Mouse (Mus musculus) kidney, postnatal 0 days (tissue): ENCODE data around the gene Ift81. TPM values are rescaled to one million over a fixed set of nuclear protein-coding genes. Genes with fewer than 3 reads are reported as not detected.
"Not testable (repeated sequence)": the region's sequence is repeated elsewhere in the genome, so short reads cannot be mapped to it uniquely, and the experiment has no call there.

ENCODE experiments used
- ATAC-seq: fragments of 200-750 bp; cut with Nextera tagmentation; replicated peaks from 2 replicates; pipeline ENCODE4 v1.8.0; 2017; ENCODE audit warnings: low read depth, moderate number of reproducible peaks, moderate TSS enrichment, moderate library complexity; ENCODE audit not compliant: low FRiP score
- DNase-seq: peaks from one replicate; pipeline ENCODE4 v3.0.0-alpha.2; 2016; ENCODE audit warnings: low spot score
- H3K27ac ChIP-seq: fragments of 300-500 bp; sonication (generic); 2 replicates; pipeline ENCODE4 v1.5.1; 2014; ENCODE audit warnings: mild to moderate bottlenecking
- H3K27me3 ChIP-seq: fragments of 300-500 bp; sonication (generic); 2 replicates; pipeline ENCODE4 v1.6.1; 2014; ENCODE audit warnings: low read length, mixed read lengths; ENCODE audit not compliant: insufficient read depth
- H3K36me3 ChIP-seq: fragments of 300-500 bp; sonication (generic); 2 replicates; pipeline ENCODE4 v1.6.1; 2014; ENCODE audit warnings: low read length, mixed read lengths; ENCODE audit not compliant: insufficient read depth
- H3K4me1 ChIP-seq: fragments of 300-500 bp; sonication (generic); replicated peaks from 2 replicates; pipeline ENCODE4 v1.6.1; 2014; ENCODE audit warnings: antibody characterized with exemption, low read length, mixed read lengths; ENCODE audit not compliant: insufficient read depth
- H3K4me2 ChIP-seq: fragments of 300-500 bp; sonication (generic); 2 replicates; pipeline ENCODE4 v1.6.1; 2014; ENCODE audit warnings: mild to moderate bottlenecking, low read length, moderate library complexity, mixed read lengths
- H3K4me3 ChIP-seq: fragments of 300-500 bp; sonication (generic); replicated peaks from 2 replicates; pipeline ENCODE4 v1.5.1; 2014; ENCODE audit warnings: low read depth, low read length
- H3K9ac ChIP-seq: fragments of 300-500 bp; sonication (generic); 2 replicates; pipeline ENCODE4 v1.6.1; 2014; ENCODE audit warnings: low read depth, low read length
- H3K9me3 ChIP-seq: fragments of 300-500 bp; sonication (generic); replicated peaks from 2 replicates; pipeline ENCODE4 v1.6.1; 2016; ENCODE audit warnings: low read length, inconsistent platforms, mixed read lengths
- CTCF ChIP-seq: IDR thresholded peaks from 2 replicates; pipeline ENCODE4 v1.5.1; 2016; ENCODE audit warnings: antibody characterized with exemption, low read depth, mild to moderate bottlenecking, moderate library complexity
- WGBS: fragments of 180-500 bp; shearing (Covaris S2); extraction: QIAGEN DNeasy Blood & Tissue Kit; methylation state at CpG from one replicate; pipeline ENCODE4 v1.1.7; 2014; 5-methylcytosine and 5-hydroxymethylcytosine counted together
- polyA plus RNA-seq: library from polyadenylated mRNA; unstranded; fragments of >200 nt; fragmentation: Nextera tagmentation; extraction: Ambion mirVana; gene quantifications from 2 replicates; pipeline ENCODE4 v1.2.1, GENCODE M21; 2015

Ift81 gene
- polyA plus RNA-seq, 1 experiment from 2014 or later = 39.1 TPM

DNA sequence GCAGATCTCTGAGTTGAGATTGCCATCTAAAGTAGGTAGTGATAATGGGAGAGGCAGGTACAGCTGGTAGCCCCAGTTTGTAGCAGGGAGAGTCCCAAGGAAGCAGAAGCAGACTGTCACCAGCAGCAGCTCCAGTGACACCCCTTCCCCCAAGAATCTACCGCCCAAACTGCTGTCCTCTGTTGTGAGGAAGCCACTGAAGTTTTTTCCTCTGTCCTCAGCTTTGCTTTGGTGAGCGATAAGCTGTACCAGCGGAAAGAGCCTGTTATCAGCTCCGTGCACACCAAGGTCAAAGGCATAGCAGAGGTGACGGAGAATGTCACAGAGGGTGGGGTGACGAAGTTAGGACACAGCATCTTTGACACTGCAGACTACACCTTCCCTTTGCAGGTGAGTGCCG lies 38.2 kb upstream of the Ift81 start:
- ATAC-seq (no peak), DNase-seq (no peak)
- no peaks in the 10 kb centered on the region for H3K36me3 ChIP-seq
- H3K27me3 ChIP-seq = no peaks in the 10 kb centered on the region
- no peak overlapping the region for H3K9ac ChIP-seq
- H3K9me3 ChIP-seq = no peaks in the 10 kb centered on the region
- 79% methylated on average over 7 of the region's 7 CpGs for WGBS
- peaks cover 12% of the 10 kb centered on the region; the same call in 1 of the 2 replicates for H3K4me1 ChIP-seq
- H3K27ac ChIP-seq = no peak overlapping the region
- H3K4me3 ChIP-seq = no peak overlapping the region
- no peak for TF ChIP-seq CTCF
- no peak overlapping the region for H3K4me2 ChIP-seq

GRCm38 (mm10) chr5:122650100-122650499 lies 35.8 kb upstream of the Ift81 start:
- Histone ChIP-seq H3K4me1 (peaks cover 12% of the 10 kb centered on the region; the same call in 1 of the 2 replicates), H3K4me3 (no peak overlapping the region), H3K36me3 (no peaks in the 10 kb centered on the region), H3K9ac (no peak overlapping the region), H3K27me3 (no peaks in the 10 kb centered on the region), H3K9me3 (no peaks in the 10 kb centered on the region), H3K4me2 (no peak overlapping the region), H3K27ac (no peak overlapping the region)
- TF ChIP-seq CTCF = no peak
- WGBS = 84% methylated on average over 8 of the region's 8 CpGs
- DNase-seq (no peak), ATAC-seq (no peak)

GRCm38 (mm10) chr5:122649264-122649663 lies 34.9 kb upstream of the Ift81 start:
- no peak for TF ChIP-seq CTCF
- H3K4me3 ChIP-seq = no peak overlapping the region
- ATAC-seq (no peak), DNase-seq (no peak)
- no peak overlapping the region for H3K4me2 ChIP-seq
- H3K4me1 ChIP-seq = peaks cover 11% of the 10 kb centered on the region; the same call in 1 of the 2 replicates
- H3K27me3 ChIP-seq = no peaks in the 10 kb centered on the region
- H3K9ac ChIP-seq = no peak overlapping the region
- no peaks in the 10 kb centered on the region for H3K36me3 ChIP-seq
- WGBS = 65% methylated on average over 8 of the region's 8 CpGs
- H3K9me3 ChIP-seq = no peaks in the 10 kb centered on the region
- H3K27ac ChIP-seq = no peak overlapping the region

DNA sequence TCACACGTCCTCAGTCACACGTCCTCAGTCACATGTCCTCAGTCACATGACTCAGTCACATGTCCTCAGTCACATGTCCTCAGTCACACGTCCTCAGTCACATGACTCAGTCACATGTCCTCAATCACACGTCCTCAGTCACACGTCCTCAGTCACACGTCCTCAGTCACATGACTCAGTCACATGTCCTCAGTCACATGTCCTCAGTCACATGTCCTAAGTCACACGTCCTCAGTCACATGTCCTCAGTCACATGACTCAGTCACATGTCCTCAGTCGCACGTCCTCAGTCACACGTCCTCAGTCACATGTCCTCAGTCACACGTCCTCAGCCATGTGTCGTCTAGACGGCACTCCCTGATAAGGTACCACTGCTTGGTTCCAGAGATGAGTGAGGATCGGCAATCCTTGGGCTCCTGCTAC lies 33.6 kb upstream of the Ift81 start:
- ATAC-seq, H3K27me3 ChIP-seq, H3K27ac ChIP-seq, H3K9ac ChIP-seq, H3K9me3 ChIP-seq, H3K36me3 ChIP-seq, H3K4me2 ChIP-seq, DNase-seq, H3K4me3 ChIP-seq, H3K4me1 ChIP-seq: not testable (repeated sequence)
- WGBS = 92% methylated on average over 14 of the region's 14 CpGs

DNA sequence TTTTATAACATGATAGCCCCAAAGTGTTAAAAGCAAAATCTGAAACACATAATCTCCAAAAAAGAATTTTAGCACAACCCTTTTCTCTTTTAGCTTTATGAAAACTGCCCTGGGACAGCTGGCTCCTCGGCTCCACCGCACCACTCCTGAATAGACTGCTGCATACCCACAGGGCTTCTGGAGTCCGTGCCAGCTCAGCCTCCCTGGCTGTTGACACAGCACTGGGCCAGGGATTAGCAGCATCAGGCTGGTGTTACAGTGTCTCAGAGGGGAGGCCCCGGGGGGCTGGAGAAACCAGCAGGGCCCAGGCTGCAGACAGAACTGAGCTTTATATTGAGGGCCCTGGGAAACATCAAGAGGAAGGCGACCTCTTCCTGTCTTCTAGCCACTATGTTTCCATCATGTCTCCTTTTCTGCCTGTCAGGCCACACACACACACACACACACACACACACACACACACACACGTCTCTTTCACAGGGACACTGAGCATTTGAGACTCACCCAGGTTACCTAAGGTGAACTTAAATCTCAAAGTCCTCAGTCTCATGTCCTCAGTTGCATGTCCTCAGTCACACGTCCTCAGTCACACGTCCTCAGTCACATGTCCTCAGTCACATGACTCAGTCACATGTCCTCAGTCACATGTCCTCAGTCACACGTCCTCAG lies 33.1 kb upstream of the Ift81 start:
- no peaks in the 10 kb centered on the region for H3K36me3 ChIP-seq
- H3K9me3 ChIP-seq = no peaks in the 10 kb centered on the region
- ATAC-seq (no peak), DNase-seq (no peak)
- no peak overlapping the region for H3K4me2 ChIP-seq
- no peaks in the 10 kb centered on the region for H3K4me1 ChIP-seq
- no peak overlapping the region for H3K27ac ChIP-seq
- no peaks in the 10 kb centered on the region for H3K27me3 ChIP-seq
- H3K4me3 ChIP-seq = no peak overlapping the region
- TF ChIP-seq CTCF = no peak
- WGBS = 72% methylated on average over 9 of the region's 9 CpGs
- no peak overlapping the region for H3K9ac ChIP-seq

- DNase-seq (no peak), ATAC-seq (no peak)
- H3K36me3 ChIP-seq = no peaks in the 10 kb centered on the region
- H3K27me3 ChIP-seq = no peaks in the 10 kb centered on the region
- H3K27ac ChIP-seq = no peak overlapping the region
- 87% methylated on average over 11 of the region's 11 CpGs for WGBS
- no peak overlapping the region for H3K4me3 ChIP-seq
- H3K9ac ChIP-seq = no peak overlapping the region
- H3K4me2 ChIP-seq = no peak overlapping the region
- no peaks in the 10 kb centered on the region for H3K4me1 ChIP-seq
- H3K9me3 ChIP-seq = no peaks in the 10 kb centered on the region
- no peak for TF ChIP-seq CTCF
Observed at GRCm38 (mm10) chr5:122646050-122646449, 31.7 kb upstream of the Ift81 start.

GRCm38 (mm10) chr5:122645290-122645689 lies 31.0 kb upstream of the Ift81 start:
- H3K27me3 ChIP-seq = no peaks in the 10 kb centered on the region
- H3K9ac ChIP-seq = no peak overlapping the region
- ATAC-seq (no peak), DNase-seq (no peak)
- H3K27ac ChIP-seq = no peak overlapping the region
- no peak overlapping the region for H3K4me3 ChIP-seq
- H3K4me1 ChIP-seq = no peaks in the 10 kb centered on the region
- H3K9me3 ChIP-seq = no peaks in the 10 kb centered on the region
- H3K4me2 ChIP-seq = no peak overlapping the region
- TF ChIP-seq CTCF = no peak
- H3K36me3 ChIP-seq = no peaks in the 10 kb centered on the region
- 75% methylated on average over 6 of the region's 6 CpGs for WGBS
